Mouse (Mus musculus) brain, embryonic 14.5 days (tissue): ENCODE results near the gene Tnks1bp1.

ENCODE experiments used
- CTCF ChIP-seq: fragments of 200-500 bp; IDR thresholded peaks from 2 replicates; pipeline ENCODE4 v1.5.1; 2012; ENCODE audit warnings: inconsistent platforms, mild to moderate bottlenecking, moderate library complexity, borderline replicate concordance; ENCODE audit not compliant: insufficient read depth, insufficient read length; ENCODE audit errors: extremely low read depth
- POLR2A ChIP-seq: fragments of 200-500 bp; IDR thresholded peaks from 2 replicates; pipeline ENCODE4 v1.6.1; 2012; ENCODE audit warnings: mild to moderate bottlenecking, inconsistent platforms, borderline replicate concordance; ENCODE audit not compliant: poor library complexity, insufficient read depth, insufficient read length, severe bottlenecking; ENCODE audit errors: extremely low read depth

DNA sequence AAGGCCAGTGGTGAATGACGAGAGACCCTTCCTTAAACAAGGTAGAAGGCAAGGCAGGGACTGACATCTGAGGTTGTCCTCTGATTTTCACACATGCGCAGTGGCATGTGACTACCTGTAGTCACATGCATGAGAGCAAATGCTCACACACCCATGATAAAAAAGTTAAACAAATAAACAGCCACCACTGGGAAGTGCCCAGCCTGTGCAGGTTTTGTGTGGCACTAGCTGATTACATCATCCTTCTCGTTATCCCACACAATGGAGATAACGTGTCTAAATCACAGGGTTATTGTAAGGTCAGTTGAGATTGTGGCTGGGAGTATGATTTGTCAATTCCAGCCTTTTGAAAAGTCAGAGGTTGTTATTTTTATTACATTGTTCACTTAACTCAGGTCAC is 59.1 kb downstream of the Tnks1bp1 start:
- TF ChIP-seq CTCF (no peak), POLR2A (no peak)
